Mouse (Mus musculus) embryonic facial prominence, embryonic 15.5 days (tissue): Measurements from ENCODE around the gene Hoxa13. TPM values are rescaled to one million over a fixed set of nuclear protein-coding genes. Genes with fewer than 3 reads are reported as not detected.

Experiments
- ATAC-seq: fragments of 200-750 bp; cut with Nextera tagmentation; 2 replicates; pipeline ENCODE4 v1.8.0; 2017; ENCODE audit warnings: low read depth, moderate TSS enrichment; ENCODE audit not compliant: insufficient number of reproducible peaks, low FRiP score, low TSS enrichment
- H3K27ac ChIP-seq: fragments of 300-500 bp; sonication (generic); replicated peaks from 2 replicates; pipeline ENCODE4 v1.5.1; 2015; ENCODE audit warnings: mild to moderate bottlenecking, inconsistent platforms
- H3K27me3 ChIP-seq: fragments of 300-500 bp; sonication (generic); 2 replicates; pipeline ENCODE4 v1.6.1; 2015; ENCODE audit warnings: inconsistent platforms
- H3K36me3 ChIP-seq: fragments of 300-500 bp; sonication (generic); 2 replicates; pipeline ENCODE4 v1.6.1; 2015; ENCODE audit warnings: mild to moderate bottlenecking, inconsistent platforms
- H3K4me1 ChIP-seq: fragments of 300-500 bp; sonication (generic); 2 replicates; pipeline ENCODE4 v1.6.1; 2015; ENCODE audit warnings: inconsistent platforms
- H3K4me2 ChIP-seq: fragments of 300-500 bp; sonication (generic); replicated peaks from 2 replicates; pipeline ENCODE4 v1.6.1; 2015; ENCODE audit warnings: mild to moderate bottlenecking, inconsistent platforms
- H3K4me3 ChIP-seq: fragments of 300-500 bp; sonication (generic); replicated peaks from 2 replicates; pipeline ENCODE4 v1.5.1; 2015; ENCODE audit warnings: mild to moderate bottlenecking, inconsistent platforms
- H3K9ac ChIP-seq: fragments of 300-500 bp; sonication (generic); 2 replicates; pipeline ENCODE4 v1.6.1; 2015; ENCODE audit warnings: inconsistent platforms
- H3K9me3 ChIP-seq: fragments of 300-500 bp; sonication (generic); replicated peaks from 2 replicates; pipeline ENCODE4 v1.6.1; 2016; ENCODE audit warnings: inconsistent platforms
- WGBS: fragments of 180-500 bp; shearing (Covaris S2); methylation state at CpG from one replicate; pipeline ENCODE4 v1.1.7; 2015; 5-methylcytosine and 5-hydroxymethylcytosine counted together
- polyA plus RNA-seq: library from polyadenylated mRNA; unstranded; fragments of >200 nt; fragmentation: Nextera tagmentation; extraction: Ambion mirVana; gene quantifications from 2 replicates; pipeline ENCODE4 v1.2.1, GENCODE M21; 2015

The Hoxa13 gene
- polyA plus RNA-seq, 1 experiment from 2014 or later, result 0.08 TPM

- Histone ChIP-seq H3K27me3 (peaks cover 96% of the 10 kb centered on the region), H3K4me1 (0 out of 2 replicates have a peak, but pooled peaks cover 4% of the 10 kb centered on the region), H3K4me2 (no peak overlapping the region), H3K9me3 (no peaks in the 10 kb centered on the region), H3K27ac (no peak overlapping the region), H3K36me3 (no peaks in the 10 kb centered on the region), H3K4me3 (no peak overlapping the region), H3K9ac (no peak overlapping the region)
- WGBS, result 4% methylated on average over 7 of the region's 7 CpGs
- no peak for ATAC-seq
Measured at GRCm38 (mm10) chr6:52268341-52268740, 7.7 kb upstream of the Hoxa13 start.

GRCm38 (mm10) chr6:52267691-52268090, 7.0 kb upstream of the Hoxa13 start:
- H3K9me3 ChIP-seq, result no peaks in the 10 kb centered on the region
- no peaks in the 10 kb centered on the region for H3K4me1 ChIP-seq
- no peak overlapping the region for H3K4me3 ChIP-seq
- no peak overlapping the region for H3K27ac ChIP-seq
- no peak for ATAC-seq
- H3K36me3 ChIP-seq, result no peaks in the 10 kb centered on the region
- 5% methylated on average over 3 of the region's 3 CpGs for WGBS
- no peak overlapping the region for H3K4me2 ChIP-seq
- peaks cover 95% of the 10 kb centered on the region for H3K27me3 ChIP-seq
- no peak overlapping the region for H3K9ac ChIP-seq

GRCm38 (mm10) chr6:52267221-52267620, 6.5 kb upstream of the Hoxa13 start:
- peaks cover 95% of the 10 kb centered on the region for H3K27me3 ChIP-seq
- WGBS, result 12% methylated on average over 5 of the region's 5 CpGs
- no peak overlapping the region for H3K4me2 ChIP-seq
- H3K4me3 ChIP-seq, result no peak overlapping the region
- no peaks in the 10 kb centered on the region for H3K4me1 ChIP-seq
- no peaks in the 10 kb centered on the region for H3K36me3 ChIP-seq
- no peaks in the 10 kb centered on the region for H3K9me3 ChIP-seq
- H3K9ac ChIP-seq, result no peak overlapping the region
- no peak overlapping the region for H3K27ac ChIP-seq
- ATAC-seq, result no peak

- Histone ChIP-seq H3K36me3 (no peaks in the 10 kb centered on the region), H3K9ac (no peak overlapping the region), H3K4me3 (no peak overlapping the region), H3K4me2 (no peak overlapping the region), H3K9me3 (no peaks in the 10 kb centered on the region), H3K27ac (no peak overlapping the region), H3K27me3 (peaks cover 97% of the 10 kb centered on the region), H3K4me1 (no peaks in the 10 kb centered on the region)
- no peak for ATAC-seq
- WGBS, result 1% methylated on average over 9 of the region's 9 CpGs
Measured at GRCm38 (mm10) chr6:52266666-52266985, 5.9 kb upstream of the Hoxa13 start.

GRCm38 (mm10) chr6:52265913-52266665, 5.4 kb upstream of the Hoxa13 start:
- no peak overlapping the region for H3K27ac ChIP-seq
- H3K4me2 ChIP-seq, result no peak overlapping the region
- H3K9ac ChIP-seq, result no peak overlapping the region
- no peaks in the 10 kb centered on the region for H3K36me3 ChIP-seq
- no peak overlapping the region for H3K4me3 ChIP-seq
- no peaks in the 10 kb centered on the region for H3K9me3 ChIP-seq
- ATAC-seq, result no peak
- peaks cover under 1% of the 10 kb centered on the region for H3K4me1 ChIP-seq
- 1% methylated on average over 19 of the region's 19 CpGs for WGBS
- peaks cover 97% of the 10 kb centered on the region for H3K27me3 ChIP-seq

- H3K27ac ChIP-seq, result no peak overlapping the region
- 2% methylated on average over 18 of the region's 18 CpGs for WGBS
- H3K36me3 ChIP-seq, result no peaks in the 10 kb centered on the region
- no peaks in the 10 kb centered on the region for H3K9me3 ChIP-seq
- no peak overlapping the region for H3K4me2 ChIP-seq
- H3K9ac ChIP-seq, result no peak overlapping the region
- peaks cover 8% of the 10 kb centered on the region for H3K4me1 ChIP-seq
- no peak overlapping the region for H3K4me3 ChIP-seq
- H3K27me3 ChIP-seq, result peaks cover 97% of the 10 kb centered on the region
- no peak for ATAC-seq
Measured at GRCm38 (mm10) chr6:52265306-52265912, 4.7 kb upstream of the Hoxa13 start.

- ATAC-seq, result no peak
- Histone ChIP-seq H3K4me2 (no peak overlapping the region), H3K36me3 (no peaks in the 10 kb centered on the region), H3K27ac (no peak overlapping the region), H3K4me1 (peaks cover 15% of the 10 kb centered on the region), H3K4me3 (no peak overlapping the region), H3K9me3 (no peaks in the 10 kb centered on the region), H3K27me3 (peaks cover 96% of the 10 kb centered on the region), H3K9ac (no peak overlapping the region)
- 4% methylated on average over 5 of the region's 5 CpGs for WGBS
Measured at GRCm38 (mm10) chr6:52264106-52264790, 3.6 kb upstream of the Hoxa13 start.

- WGBS, result 3% methylated on average over 6 of the region's 6 CpGs
- ATAC-seq, result no peak
- H3K9me3 ChIP-seq, result no peaks in the 10 kb centered on the region
- H3K4me1 ChIP-seq, result peaks cover 15% of the 10 kb centered on the region
- no peak overlapping the region for H3K9ac ChIP-seq
- peaks cover 96% of the 10 kb centered on the region for H3K27me3 ChIP-seq
- no peaks in the 10 kb centered on the region for H3K36me3 ChIP-seq
- H3K4me3 ChIP-seq, result no peak overlapping the region
- H3K27ac ChIP-seq, result no peak overlapping the region
- no peak overlapping the region for H3K4me2 ChIP-seq
Measured at GRCm38 (mm10) chr6:52263321-52263585, 2.6 kb upstream of the Hoxa13 start.

GRCm38 (mm10) chr6:52262463-52263320, 2.0 kb upstream of the Hoxa13 start:
- no peak for ATAC-seq
- Histone ChIP-seq H3K4me2 (no peak overlapping the region), H3K36me3 (no peaks in the 10 kb centered on the region), H3K9ac (no peak overlapping the region), H3K27ac (no peak overlapping the region), H3K4me1 (peaks cover 15% of the 10 kb centered on the region), H3K4me3 (no peak overlapping the region), H3K27me3 (peaks cover 94% of the 10 kb centered on the region), H3K9me3 (no peaks in the 10 kb centered on the region)
- 2% methylated on average over 24 of the region's 24 CpGs for WGBS

GRCm38 (mm10) chr6:52261751-52262462, 1.2 kb upstream of the Hoxa13 start:
- peaks cover 15% of the 10 kb centered on the region for H3K4me1 ChIP-seq
- H3K9ac ChIP-seq, result no peak overlapping the region
- peaks cover 96% of the 10 kb centered on the region for H3K27me3 ChIP-seq
- no peaks in the 10 kb centered on the region for H3K36me3 ChIP-seq
- no peak overlapping the region for H3K27ac ChIP-seq
- no peaks in the 10 kb centered on the region for H3K9me3 ChIP-seq
- 2% methylated on average over 9 of the region's 9 CpGs for WGBS
- no peak overlapping the region for H3K4me3 ChIP-seq
- no peak for ATAC-seq
- H3K4me2 ChIP-seq, result no peak overlapping the region
